Mouse (Mus musculus): ENCODE results near the gene Unc93a. TPM values are rescaled to one million over a fixed set of nuclear protein-coding genes. Genes with fewer than 3 reads are reported as not detected.
"Not testable (repeated sequence)": the region's sequence is repeated elsewhere in the genome, so short reads cannot be mapped to it uniquely, and the experiment has no call there.

Gene Unc93a
- polyA plus RNA-seq, 1 experiment from 2014 or later: not detected

DNA sequence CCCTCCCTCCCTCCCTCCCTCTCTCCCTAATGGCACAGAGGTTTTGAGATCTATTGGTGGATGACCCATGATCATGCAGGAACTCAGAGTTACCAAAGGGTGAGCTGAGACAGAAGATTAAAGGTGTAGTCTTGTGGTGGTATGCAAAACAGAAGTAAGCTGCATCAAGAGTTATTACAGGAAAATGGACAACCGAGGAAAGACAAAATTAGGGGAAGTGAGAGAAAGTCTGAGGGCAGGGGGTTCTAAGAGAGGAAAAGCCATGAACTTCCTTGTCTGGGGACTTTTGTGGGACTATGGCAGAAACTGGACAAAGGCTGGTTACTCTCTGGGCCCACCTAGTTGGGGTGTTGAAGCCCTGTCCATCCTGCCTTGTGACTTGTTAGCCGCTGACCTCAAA, 11.1 kb upstream of the Unc93a start:
- H3K9ac ChIP-seq (replicated peaks; ENCODE audit: low read depth, low read length); H3K4me3 ChIP-seq (ENCODE audit: low read depth, low read length); H3K4me2 ChIP-seq (ENCODE audit: low read depth, low read length); H3K4me1 ChIP-seq (ENCODE audit: control insufficient read depth, insufficient read depth, low read length); ATAC-seq (ENCODE audit: low read depth); H3K27ac ChIP-seq (ENCODE audit: low read depth, low read length); H3K27me3 ChIP-seq (ENCODE audit: control insufficient read depth, insufficient read depth, low read length); H3K9me3 ChIP-seq (ENCODE audit: control insufficient read depth, low read length); H3K36me3 ChIP-seq (ENCODE audit: control insufficient read depth, insufficient read depth, low read length): not testable (repeated sequence)
- WGBS: no CpG with 5 or more reads among the region's 2 CpGs

DNA sequence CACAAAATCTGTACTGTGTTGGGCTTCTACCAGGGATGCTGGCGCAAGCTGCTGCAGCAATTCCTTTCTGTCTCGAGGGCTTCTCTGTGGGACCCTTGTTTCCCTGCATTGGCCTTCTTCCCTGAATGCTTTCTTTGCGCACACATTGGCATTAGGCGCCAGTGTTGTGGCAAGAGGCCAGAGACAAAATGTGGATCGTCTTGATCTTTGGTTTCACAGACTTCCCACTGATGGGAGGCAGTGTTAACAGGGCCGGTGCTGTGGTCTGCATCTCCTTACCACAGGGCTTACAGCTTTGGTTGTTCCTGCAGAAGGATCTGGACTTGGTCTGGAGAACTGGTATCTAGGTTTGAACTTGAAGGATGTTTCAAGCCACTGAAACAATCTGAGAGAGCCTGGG, 3.7 kb upstream of the Unc93a start:
- H3K27ac ChIP-seq (ENCODE audit: low read depth, low read length); H3K4me1 ChIP-seq (ENCODE audit: control insufficient read depth, insufficient read depth, low read length); H3K4me2 ChIP-seq (ENCODE audit: low read depth, low read length); H3K27me3 ChIP-seq (ENCODE audit: control insufficient read depth, insufficient read depth, low read length); H3K36me3 ChIP-seq (ENCODE audit: control insufficient read depth, insufficient read depth, low read length); ATAC-seq (ENCODE audit: low read depth); H3K4me3 ChIP-seq (ENCODE audit: low read depth, low read length); H3K9ac ChIP-seq (replicated peaks; ENCODE audit: low read depth, low read length); H3K9me3 ChIP-seq (ENCODE audit: control insufficient read depth, low read length): not testable (repeated sequence)
- 100% methylated on average over 1 of the region's 6 CpGs for WGBS

DNA sequence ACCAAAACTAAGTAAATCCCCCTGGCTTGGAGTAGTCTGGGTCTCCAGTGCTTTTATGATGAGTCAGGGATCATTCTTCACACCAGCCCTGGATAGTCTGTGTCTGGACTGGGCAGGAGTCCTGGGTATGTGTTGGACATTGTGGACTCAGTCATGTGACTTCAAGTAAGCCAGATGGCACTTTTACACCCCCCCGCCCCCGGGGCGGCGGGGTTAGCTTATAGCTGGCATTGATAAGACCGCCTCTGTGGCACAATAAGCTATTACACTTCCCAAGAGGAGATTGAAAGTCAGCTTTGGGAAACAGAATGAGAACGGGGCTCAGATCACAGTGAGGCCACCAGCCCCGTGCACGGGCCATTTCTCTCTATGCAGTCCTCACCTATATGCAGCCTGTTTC, 742 bp upstream of the Unc93a start:
- H3K4me1 ChIP-seq (ENCODE audit: control insufficient read depth, insufficient read depth, low read length); H3K27ac ChIP-seq (ENCODE audit: low read depth, low read length); H3K4me2 ChIP-seq (ENCODE audit: low read depth, low read length); H3K4me3 ChIP-seq (ENCODE audit: low read depth, low read length); H3K36me3 ChIP-seq (ENCODE audit: control insufficient read depth, insufficient read depth, low read length); H3K9ac ChIP-seq (replicated peaks; ENCODE audit: low read depth, low read length); H3K27me3 ChIP-seq (ENCODE audit: control insufficient read depth, insufficient read depth, low read length); ATAC-seq (ENCODE audit: low read depth); H3K9me3 ChIP-seq (ENCODE audit: control insufficient read depth, low read length): not testable (repeated sequence)
- 71% methylated on average over 8 of the region's 8 CpGs for WGBS

DNA sequence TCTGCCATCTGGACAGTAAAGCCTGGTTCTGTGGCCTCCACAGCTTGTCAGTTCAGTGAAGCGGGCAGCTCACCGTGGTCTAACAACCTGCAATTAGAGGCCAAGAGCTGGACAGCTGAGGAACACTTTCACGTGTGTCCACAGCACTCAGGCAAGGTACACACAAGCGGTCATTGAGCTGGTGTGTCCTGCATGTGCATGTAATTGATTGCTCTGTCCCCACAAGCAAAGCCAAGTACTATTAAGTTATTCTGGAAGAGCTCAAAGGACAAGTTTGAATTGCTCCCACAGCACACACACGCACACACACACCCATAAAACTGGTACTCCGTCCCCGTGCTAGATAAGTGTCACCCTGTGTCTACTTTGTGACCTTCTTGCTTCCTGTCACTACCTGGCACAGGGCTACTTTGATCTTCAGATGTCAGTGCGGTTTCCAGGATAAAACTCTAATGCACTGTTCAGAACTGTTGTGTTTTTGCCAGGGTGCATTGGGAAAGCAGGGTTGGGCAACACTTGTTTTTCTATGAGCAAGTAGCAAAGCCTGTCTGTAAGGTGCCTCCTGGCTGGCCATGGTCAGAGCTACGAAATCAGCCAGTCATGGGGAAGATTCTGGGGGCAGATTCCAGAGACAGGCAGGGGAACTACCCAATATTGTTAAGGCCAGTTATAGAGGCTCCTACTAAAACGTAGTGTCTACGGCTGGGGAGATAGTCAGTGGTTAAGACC, 1.7 kb downstream of the Unc93a start:
- not testable (repeated sequence) for H3K36me3 ChIP-seq (ENCODE audit: control insufficient read depth, insufficient read depth, low read length); H3K9ac ChIP-seq (replicated peaks; ENCODE audit: low read depth, low read length); H3K4me2 ChIP-seq (ENCODE audit: low read depth, low read length); ATAC-seq (ENCODE audit: low read depth); H3K27ac ChIP-seq (ENCODE audit: low read depth, low read length); H3K4me1 ChIP-seq (ENCODE audit: control insufficient read depth, insufficient read depth, low read length); H3K4me3 ChIP-seq (ENCODE audit: low read depth, low read length); H3K9me3 ChIP-seq (ENCODE audit: control insufficient read depth, low read length); H3K27me3 ChIP-seq (ENCODE audit: control insufficient read depth, insufficient read depth, low read length)
- WGBS: 84% methylated on average over 9 of the region's 11 CpGs

DNA sequence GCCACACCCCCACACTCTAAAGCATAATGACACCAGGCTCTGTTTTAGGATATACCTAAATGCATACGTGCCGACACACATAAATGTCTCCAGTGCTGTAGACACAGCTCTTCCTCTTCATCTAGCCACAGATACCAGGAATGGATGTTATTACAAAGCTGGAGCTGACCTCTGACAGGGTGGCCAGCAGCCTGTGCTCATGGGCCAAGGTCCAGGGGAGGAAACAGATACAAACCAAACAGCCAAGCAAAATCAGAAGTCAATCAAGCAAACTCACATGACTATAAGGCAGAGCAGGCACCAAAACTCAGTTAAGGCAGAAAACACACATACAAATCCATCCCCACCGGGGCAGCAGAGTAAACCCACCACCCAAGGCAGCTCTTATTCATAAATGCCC, 2.3 kb downstream of the Unc93a start:
- not testable (repeated sequence) for H3K9ac ChIP-seq (replicated peaks; ENCODE audit: low read depth, low read length); H3K27ac ChIP-seq (ENCODE audit: low read depth, low read length); ATAC-seq (ENCODE audit: low read depth); H3K27me3 ChIP-seq (ENCODE audit: control insufficient read depth, insufficient read depth, low read length); H3K4me3 ChIP-seq (ENCODE audit: low read depth, low read length); H3K4me1 ChIP-seq (ENCODE audit: control insufficient read depth, insufficient read depth, low read length); H3K4me2 ChIP-seq (ENCODE audit: low read depth, low read length); H3K36me3 ChIP-seq (ENCODE audit: control insufficient read depth, insufficient read depth, low read length); H3K9me3 ChIP-seq (ENCODE audit: control insufficient read depth, low read length)
- WGBS: no CpG with 5 or more reads among the region's 3 CpGs

DNA sequence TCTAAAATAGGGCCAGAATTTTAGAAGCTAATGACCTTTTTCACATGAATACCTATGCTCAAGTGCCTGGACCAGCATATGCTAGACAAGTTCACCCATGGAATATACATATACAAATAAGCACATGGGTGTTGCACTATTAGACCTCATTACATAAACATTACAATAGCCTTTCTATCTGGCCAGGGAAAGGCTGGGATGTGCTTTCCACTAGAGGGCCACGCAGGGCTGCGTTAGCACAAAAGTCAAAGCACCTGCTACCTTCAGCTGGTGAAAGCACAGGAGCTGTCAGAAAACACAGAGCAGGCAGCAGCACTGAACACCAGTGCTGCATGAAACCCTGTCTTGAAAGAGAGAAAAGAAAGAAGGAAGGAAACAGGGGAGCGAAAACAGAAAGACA, 7.4 kb downstream of the Unc93a start:
- peak; percentile 21; the same call in 1 of the 2 replicates for ATAC-seq (ENCODE audit: low read depth)
- not testable (repeated sequence) for H3K4me3 ChIP-seq (ENCODE audit: low read depth, low read length); H3K4me2 ChIP-seq (ENCODE audit: low read depth, low read length); H3K4me1 ChIP-seq (ENCODE audit: control insufficient read depth, insufficient read depth, low read length); H3K27ac ChIP-seq (ENCODE audit: low read depth, low read length); H3K36me3 ChIP-seq (ENCODE audit: control insufficient read depth, insufficient read depth, low read length); H3K9ac ChIP-seq (replicated peaks; ENCODE audit: low read depth, low read length); H3K27me3 ChIP-seq (ENCODE audit: control insufficient read depth, insufficient read depth, low read length); H3K9me3 ChIP-seq (ENCODE audit: control insufficient read depth, low read length)
- WGBS: 35% methylated on average over 2 of the region's 3 CpGs

DNA sequence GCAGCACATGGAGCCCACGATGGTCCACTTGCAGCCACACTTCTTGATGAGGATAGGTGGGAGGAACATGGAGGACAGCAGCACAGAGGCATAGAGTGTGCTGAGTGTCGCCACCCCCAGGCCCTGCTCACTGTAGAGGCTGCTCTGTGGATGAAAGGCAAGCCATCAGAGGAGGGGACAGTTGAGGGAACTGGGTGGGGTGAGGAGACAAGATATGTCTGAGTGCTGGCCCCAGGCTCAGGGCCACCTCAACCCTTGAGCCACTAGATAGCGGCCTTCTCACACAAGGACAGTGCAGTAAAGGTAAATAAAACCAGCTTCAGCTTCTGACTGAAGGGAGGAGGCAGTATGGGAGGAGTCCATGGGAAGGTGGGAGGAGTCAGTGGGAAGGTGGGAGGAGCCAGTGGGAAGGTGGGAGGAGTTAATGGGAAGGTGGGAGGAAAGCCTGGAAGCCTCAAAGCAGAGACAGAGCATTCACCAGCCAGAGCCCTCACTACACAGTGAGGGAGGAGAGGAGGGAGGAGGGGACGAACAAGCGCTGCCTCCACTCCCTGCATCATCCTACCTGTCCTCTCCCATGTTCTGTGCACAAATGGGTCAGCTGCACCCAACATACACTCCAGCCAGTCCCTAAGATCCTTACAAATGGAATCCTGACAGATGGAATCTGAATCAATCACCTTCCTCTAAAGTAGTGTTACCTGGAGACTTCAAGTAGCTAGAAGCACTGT, 8.1 kb downstream of the Unc93a start:
- not testable (repeated sequence) for H3K4me3 ChIP-seq (ENCODE audit: low read depth, low read length); H3K4me1 ChIP-seq (ENCODE audit: control insufficient read depth, insufficient read depth, low read length); H3K4me2 ChIP-seq (ENCODE audit: low read depth, low read length); H3K36me3 ChIP-seq (ENCODE audit: control insufficient read depth, insufficient read depth, low read length); H3K9me3 ChIP-seq (ENCODE audit: control insufficient read depth, low read length); H3K27me3 ChIP-seq (ENCODE audit: control insufficient read depth, insufficient read depth, low read length); H3K27ac ChIP-seq (ENCODE audit: low read depth, low read length); H3K9ac ChIP-seq (replicated peaks; ENCODE audit: low read depth, low read length); ATAC-seq (ENCODE audit: low read depth)
- WGBS: no CpG with 5 or more reads among the region's 5 CpGs

DNA sequence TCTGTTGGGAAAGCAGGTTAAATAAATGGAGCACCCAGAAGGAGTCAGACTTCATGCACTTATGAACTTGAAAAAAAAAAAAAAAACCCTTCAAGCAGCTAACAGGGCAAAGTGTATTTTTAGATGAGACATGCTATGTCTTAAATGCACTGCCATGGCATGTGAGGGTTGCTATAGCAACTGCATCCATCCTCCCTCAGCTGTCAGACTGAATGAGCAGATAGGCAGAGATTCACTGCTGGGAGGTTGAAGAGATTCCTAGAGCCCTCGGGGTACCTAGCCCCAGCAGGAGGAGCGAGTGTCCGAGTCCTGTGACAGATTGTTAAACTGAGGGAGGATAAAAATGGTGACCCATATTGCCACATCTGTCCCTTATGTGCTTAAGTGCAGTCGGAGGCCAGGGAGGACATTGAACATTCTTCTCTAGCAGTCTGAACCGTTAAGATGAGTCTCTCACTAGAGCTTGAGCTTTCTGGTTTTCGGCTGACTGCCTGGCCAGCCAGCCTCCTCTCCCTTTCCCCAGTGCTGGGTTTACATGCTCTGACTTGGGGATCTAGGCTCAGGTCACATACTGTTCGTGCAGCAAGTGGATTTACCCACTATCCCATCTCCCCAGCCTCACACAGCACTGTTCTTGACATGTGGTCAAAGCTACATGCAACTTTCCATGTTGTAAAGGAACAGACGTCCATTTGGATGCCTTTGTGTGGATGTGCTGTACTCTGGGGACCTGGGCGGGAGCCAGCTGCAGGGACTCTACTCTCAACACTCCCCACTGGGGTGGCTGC, 18.9 kb downstream of the Unc93a start:
- H3K9ac ChIP-seq (replicated peaks; ENCODE audit: low read depth, low read length); H3K27me3 ChIP-seq (ENCODE audit: control insufficient read depth, insufficient read depth, low read length); H3K4me2 ChIP-seq (ENCODE audit: low read depth, low read length); H3K4me1 ChIP-seq (ENCODE audit: control insufficient read depth, insufficient read depth, low read length); H3K4me3 ChIP-seq (ENCODE audit: low read depth, low read length); H3K27ac ChIP-seq (ENCODE audit: low read depth, low read length); H3K9me3 ChIP-seq (ENCODE audit: control insufficient read depth, low read length); H3K36me3 ChIP-seq (ENCODE audit: control insufficient read depth, insufficient read depth, low read length): not testable (repeated sequence)
- ATAC-seq (ENCODE audit: low read depth): peak; percentile 81
- WGBS: 64% methylated on average over 2 of the region's 9 CpGs

DNA sequence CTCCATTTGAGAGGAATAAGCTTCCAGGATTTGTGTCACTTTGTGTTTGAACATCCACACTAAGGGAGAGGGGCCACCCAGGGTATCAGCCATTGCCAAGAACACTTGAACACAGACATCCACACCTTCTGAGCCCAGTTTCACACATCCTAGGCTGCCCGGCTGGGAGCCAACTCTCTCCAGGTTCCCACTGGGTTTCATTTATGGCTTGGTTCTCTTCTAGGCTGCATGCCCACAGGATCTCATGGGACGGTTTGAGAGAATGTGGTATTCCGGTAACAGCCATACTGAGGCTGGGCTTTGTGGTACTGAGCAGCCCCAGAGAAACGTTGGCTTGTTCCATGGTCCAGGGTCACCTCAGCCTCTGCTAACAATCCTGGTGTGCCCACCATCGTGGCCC, 25.0 kb downstream of the Unc93a start:
- not testable (repeated sequence) for H3K27ac ChIP-seq (ENCODE audit: low read depth, low read length); ATAC-seq (ENCODE audit: low read depth); H3K4me1 ChIP-seq (ENCODE audit: control insufficient read depth, insufficient read depth, low read length); H3K36me3 ChIP-seq (ENCODE audit: control insufficient read depth, insufficient read depth, low read length); H3K4me2 ChIP-seq (ENCODE audit: low read depth, low read length); H3K9ac ChIP-seq (replicated peaks; ENCODE audit: low read depth, low read length); H3K4me3 ChIP-seq (ENCODE audit: low read depth, low read length); H3K27me3 ChIP-seq (ENCODE audit: control insufficient read depth, insufficient read depth, low read length); H3K9me3 ChIP-seq (ENCODE audit: control insufficient read depth, low read length)
- 90% methylated on average over 4 of the region's 5 CpGs for WGBS
